ENCODE assay signal across 27 mouse cellular contexts in genomic region chr2:61536901-61537300, GRCm38 (mm10).
"Had no signal": no experiment of that assay in that cellular context is flagged by ENCODE, and none has a peak within 500 bp of the region (broad histone marks: within the 10 kb centered on the region; RNA-seq: fewer than 3 reads in every experiment).

No protein-coding gene starts in this region.

- H3K9ac ChIP-seq: heart, embryonic 13.5 days; heart, embryonic 15.5 days; hindbrain, embryonic 13.5 days; hindbrain, embryonic 15.5 days; kidney, embryonic 15.5 days; limb, embryonic 13.5 days; limb, embryonic 15.5 days; liver, embryonic 12.5 days; liver, embryonic 14.5 days had no signal

- H3K9me3 ChIP-seq: heart, embryonic 13.5 days; heart, embryonic 15.5 days; hindbrain, embryonic 13.5 days; hindbrain, embryonic 15.5 days; kidney, embryonic 15.5 days; limb, embryonic 13.5 days; limb, embryonic 15.5 days; liver, embryonic 12.5 days had no signal

- H3K4me2 ChIP-seq: heart, embryonic 11.5 days; heart, embryonic 13.5 days; heart, embryonic 15.5 days; hindbrain, embryonic 13.5 days; hindbrain, embryonic 15.5 days; kidney, embryonic 15.5 days; limb, embryonic 13.5 days; limb, embryonic 15.5 days; liver, embryonic 12.5 days had no signal

- H3K4me3 ChIP-seq: gastrocnemius, adult 2 months; heart, embryonic 13.5 days; heart, embryonic 15.5 days; hindbrain, embryonic 13.5 days; hindbrain, embryonic 15.5 days; kidney, embryonic 15.5 days; limb, embryonic 13.5 days; limb, embryonic 15.5 days; liver, embryonic 12.5 days had no signal

- H3K27me3 ChIP-seq: heart, embryonic 13.5 days; heart, embryonic 15.5 days; hindbrain, embryonic 13.5 days; hindbrain, embryonic 15.5 days; kidney, embryonic 15.5 days; limb, embryonic 13.5 days; limb, embryonic 15.5 days; liver, embryonic 12.5 days had no signal

- H3K36me3 ChIP-seq: heart, embryonic 13.5 days; heart, embryonic 15.5 days; hindbrain, embryonic 13.5 days; hindbrain, embryonic 15.5 days; kidney, embryonic 15.5 days; limb, embryonic 13.5 days; limb, embryonic 15.5 days; liver, embryonic 12.5 days had no signal

- H3K4me1 ChIP-seq: heart, embryonic 13.5 days; heart, embryonic 15.5 days; hindbrain, embryonic 13.5 days; hindbrain, embryonic 15.5 days; kidney, embryonic 15.5 days; limb, embryonic 13.5 days; limb, embryonic 15.5 days; liver, embryonic 12.5 days had no signal

- ATAC-seq: hindbrain, postnatal 0 days; intestine, embryonic 16.5 days; liver, embryonic 12.5 days had no signal

- H3K27ac ChIP-seq: gastrocnemius, adult 2 months; heart, embryonic 13.5 days; heart, embryonic 15.5 days; hindbrain, embryonic 13.5 days; hindbrain, embryonic 15.5 days; hindbrain, postnatal 0 days; kidney, embryonic 15.5 days; kidney, postnatal 0 days; limb, embryonic 13.5 days; limb, embryonic 15.5 days; liver, embryonic 12.5 days; liver, embryonic 14.5 days had no signal

- DNase-seq: gastrocnemius, adult 2 months; gastrocnemius, postnatal 10 days; gastrocnemius, postnatal 25 days; heart, adult 18-20 months; heart, postnatal 14 days; heart, postnatal 36 days; kidney, adult 11 months; kidney, adult 2 months; kidney, adult 9 months; kidney, postnatal 14 days; kidney, postnatal 36 days; layer of hippocampus, adult 9-11 months; layer of hippocampus, postnatal 36 days; left cerebral cortex, postnatal 4 days had no signal
